Comparison of ENCODE assay signal across 11 mouse cellular contexts in genomic region chr8:91747174-91747859, GRCm38 (mm10). TPM values are rescaled to one million over a fixed set of nuclear protein-coding genes. Genes with fewer than 3 reads are reported as not detected.
DNase-seq lines count a peak whose midpoint lies in the region; ATAC-seq and TF ChIP-seq lines count a peak whose summit lies in the region.
"Had no signal": no experiment of that assay in that cellular context is flagged by ENCODE, and none has a peak within 500 bp of the region (broad histone marks: within the 10 kb centered on the region; RNA-seq: fewer than 3 reads in every experiment).

No protein-coding gene starts in this region.

- H3K27me3 ChIP-seq in hindbrain, embryonic 10.5 days (ENCODE audit: insufficient read depth, poor library complexity, severe bottlenecking): peaks cover 8% of the 10 kb centered on the region; the same call in 1 of the 2 replicates
- no peaks in the 10 kb centered on the region for H3K27me3 ChIP-seq in hindbrain, embryonic 14.5 days (ENCODE audit: control insufficient read depth, insufficient read depth, low read length)
- no peaks in the 10 kb centered on the region for H3K27me3 ChIP-seq in hindbrain, embryonic 15.5 days
- H3K27me3 ChIP-seq in stomach, postnatal 0 days (ENCODE audit: control insufficient read depth, insufficient read depth, low read length): no peaks in the 10 kb centered on the region

- H3K4me3 ChIP-seq in hindbrain, embryonic 10.5 days: no peak overlapping the region
- H3K4me3 ChIP-seq in hindbrain, embryonic 14.5 days (replicated peaks; ENCODE audit: low read length): no peak overlapping the region
- H3K4me3 ChIP-seq in hindbrain, embryonic 15.5 days: no peak overlapping the region
- 0 out of 2 replicates have a peak overlapping the region, but pooled peaks have one; percentile 6 for H3K4me3 ChIP-seq in stomach, postnatal 0 days (ENCODE audit: low read depth, low read length)
- H3K4me3 ChIP-seq: liver, embryonic 15.5 days had no signal

- no peak for TF ChIP-seq EP300 in stomach, postnatal 0 days (optimal IDR thresholded peaks at IDR 0.05)

- WGBS in hindbrain, embryonic 10.5 days: 70% methylated on average over 24 of the region's 24 CpGs
- 50% methylated on average over 24 of the region's 24 CpGs for WGBS in hindbrain, embryonic 14.5 days
- WGBS in hindbrain, embryonic 15.5 days: 47% methylated on average over 24 of the region's 24 CpGs
- 34% methylated on average over 24 of the region's 24 CpGs for WGBS in stomach, postnatal 0 days

- no peak overlapping the region for H3K27ac ChIP-seq in hindbrain, embryonic 10.5 days
- no peak overlapping the region for H3K27ac ChIP-seq in hindbrain, embryonic 14.5 days
- H3K27ac ChIP-seq in hindbrain, embryonic 15.5 days (replicated peaks): no peak overlapping the region
- H3K27ac ChIP-seq in stomach, postnatal 0 days (replicated peaks): no peak overlapping the region
- H3K27ac ChIP-seq: liver, embryonic 15.5 days had no signal

- no peak for ATAC-seq in hindbrain, embryonic 14.5 days (ENCODE audit: low FRiP score)
- ATAC-seq in hindbrain, embryonic 15.5 days (ENCODE audit: low FRiP score, low read depth): no peak
- ATAC-seq in stomach, postnatal 0 days (ENCODE audit: low FRiP score, low TSS enrichment): no peak

- H3K9me3 ChIP-seq in hindbrain, embryonic 10.5 days: peaks cover 8% of the 10 kb centered on the region; the same call in 1 of the 2 replicates
- no peaks in the 10 kb centered on the region for H3K9me3 ChIP-seq in hindbrain, embryonic 14.5 days (ENCODE audit: control insufficient read depth, low read length)
- no peaks in the 10 kb centered on the region for H3K9me3 ChIP-seq in hindbrain, embryonic 15.5 days
- no peaks in the 10 kb centered on the region for H3K9me3 ChIP-seq in stomach, postnatal 0 days (ENCODE audit: control insufficient read depth, low read length)
- H3K9me3 ChIP-seq: liver, embryonic 15.5 days had no signal

- H3K4me1 ChIP-seq in hindbrain, embryonic 10.5 days (replicated peaks): peaks cover 23% of the 10 kb centered on the region
- H3K4me1 ChIP-seq in hindbrain, embryonic 14.5 days (replicated peaks; ENCODE audit: control insufficient read depth, insufficient read depth, low read length): 0 out of 2 replicates have a peak, but pooled peaks cover 6% of the 10 kb centered on the region
- peaks cover 11% of the 10 kb centered on the region; the same call in 1 of the 2 replicates for H3K4me1 ChIP-seq in hindbrain, embryonic 15.5 days (replicated peaks)
- no peaks in the 10 kb centered on the region for H3K4me1 ChIP-seq in stomach, postnatal 0 days (replicated peaks; ENCODE audit: control insufficient read depth, insufficient read depth)
- H3K4me1 ChIP-seq: liver, embryonic 15.5 days had no signal

- TF ChIP-seq CTCF in stomach, postnatal 0 days (IDR thresholded peaks at IDR 0.05; ENCODE audit: low read depth): no peak

- no peaks in the 10 kb centered on the region for H3K36me3 ChIP-seq in hindbrain, embryonic 10.5 days
- no peaks in the 10 kb centered on the region for H3K36me3 ChIP-seq in hindbrain, embryonic 14.5 days (replicated peaks; ENCODE audit: control insufficient read depth, insufficient read depth)
- no peaks in the 10 kb centered on the region for H3K36me3 ChIP-seq in hindbrain, embryonic 15.5 days
- H3K36me3 ChIP-seq in stomach, postnatal 0 days (ENCODE audit: control insufficient read depth, insufficient read depth, low read length): no peaks in the 10 kb centered on the region
- H3K36me3 ChIP-seq: liver, embryonic 15.5 days had no signal

- DNase-seq in hindbrain, embryonic 10.5 days (ENCODE audit: low spot score): peak; percentile 9
- no peak for DNase-seq in hindbrain, embryonic 14.5 days (ENCODE audit: low spot score)
- peak; percentile 6 for DNase-seq in thymus, postnatal 14 days
- DNase-seq in thymus, postnatal 25 days: no peak
- no peak for DNase-seq in stomach, postnatal 0 days (ENCODE audit: low spot score)
- no peak for DNase-seq in urinary bladder, postnatal 4 days (ENCODE audit: low spot score in 2 of 2)
- no peak for DNase-seq in frontal cortex, postnatal 14 days (ENCODE audit: low spot score in 2 of 2)
- DNase-seq: adrenal gland, adult 8-10 months; kidney, postnatal 14 days had no signal

- no peak overlapping the region for H3K9ac ChIP-seq in hindbrain, embryonic 14.5 days
- H3K9ac ChIP-seq in hindbrain, embryonic 15.5 days: no peak overlapping the region
- no peak overlapping the region for H3K9ac ChIP-seq in stomach, postnatal 0 days (ENCODE audit: low read length)
- H3K9ac ChIP-seq: liver, embryonic 15.5 days had no signal

- no peak overlapping the region; the same call in 1 of the 2 replicates for H3K4me2 ChIP-seq in hindbrain, embryonic 14.5 days (replicated peaks)
- peak overlapping the region; percentile 25; the same call in 1 of the 2 replicates for H3K4me2 ChIP-seq in hindbrain, embryonic 15.5 days
- peak overlapping the region; percentile 42 for H3K4me2 ChIP-seq in stomach, postnatal 0 days (replicated peaks; ENCODE audit: low read depth)
- H3K4me2 ChIP-seq: liver, embryonic 15.5 days had no signal

RNA-seq across cellular contexts. Expression of gene Irx3, which starts 54.5 kb away (rescaled TPM):
- 38.1 and 45.2 TPM in 2 replicates for polyA plus RNA-seq in hindbrain, embryonic 10.5 days (2016; fragmentation: Nextera tagmentation; extraction: Ambion mirVana)
- polyA plus RNA-seq in hindbrain, embryonic 14.5 days (2014; fragmentation: Nextera tagmentation; extraction: Ambion mirVana): 10.4 and 12.9 TPM in 2 replicates
- 18.3 and 25.3 TPM in 2 replicates for polyA plus RNA-seq in hindbrain, embryonic 15.5 days (2015; fragmentation: Nextera tagmentation; extraction: Ambion mirVana)
- 7.6 and 7.7 TPM in 2 replicates for polyA plus RNA-seq in stomach, postnatal 0 days (2015; fragmentation: Nextera tagmentation; extraction: Ambion mirVana)

Comparison
In these comparisons a context has a peak if more than half of its experiments do, and no peak if none do; other contexts are left out.
1. DNase-seq: peak in hindbrain, embryonic 10.5 days (single experiment) and thymus, postnatal 14 days (single experiment); none in hindbrain, embryonic 14.5 days (single experiment), thymus, postnatal 25 days (single experiment), stomach, postnatal 0 days (single experiment), urinary bladder, postnatal 4 days (0 of 2) and frontal cortex, postnatal 14 days (0 of 2).